Mouse (Mus musculus) megakaryocyte, embryonic 14.5 days (primary cell): ENCODE data around the gene Dapp1. TPM values are rescaled to one million over a fixed set of nuclear protein-coding genes. Genes with fewer than 3 reads are reported as not detected.
"Not testable (repeated sequence)": the region's sequence is repeated elsewhere in the genome, so short reads cannot be mapped to it uniquely, and the experiment has no call there.

Source experiments
- H3K27me3 ChIP-seq: replicated peaks from 2 replicates; pipeline ENCODE3; 2012; ENCODE audit warnings: inconsistent platforms
- H3K36me3 ChIP-seq: replicated peaks from 2 replicates; pipeline ENCODE3; 2012; ENCODE audit warnings: low read length, inconsistent platforms, mixed read lengths
- H3K4me1 ChIP-seq: 2 replicates; pipeline ENCODE4 v1.6.1; 2012; ENCODE audit warnings: inconsistent platforms
- H3K4me3 ChIP-seq: replicated peaks from 2 replicates; pipeline ENCODE3; 2012; ENCODE audit warnings: moderate library complexity, mild to moderate bottlenecking, inconsistent platforms
- H3K9me3 ChIP-seq: 2 replicates; pipeline ENCODE4 v1.6.1; 2012; ENCODE audit warnings: inconsistent platforms
- FLI1 ChIP-seq: IDR thresholded peaks from 2 replicates; pipeline ENCODE4 v1.6.1; 2012; ENCODE audit warnings: low read length, inconsistent platforms, mixed read lengths
- GATA1 ChIP-seq: IDR thresholded peaks from 3 replicates; pipeline ENCODE4 v1.6.1; 2012; ENCODE audit warnings: mixed read lengths, low read length, inconsistent platforms, borderline replicate concordance
- polyA plus RNA-seq: library from polyadenylated mRNA; stranded (reverse); fragments of >175 nt; gene quantifications from 2 replicates; pipeline ENCODE4 v1.2.3, GENCODE M21; 2012; ENCODE audit warnings: low replicate concordance; ENCODE audit not compliant: insufficient read depth

The Dapp1 gene
- polyA plus RNA-seq, 1 experiment, result 32.0 TPM

DNA sequence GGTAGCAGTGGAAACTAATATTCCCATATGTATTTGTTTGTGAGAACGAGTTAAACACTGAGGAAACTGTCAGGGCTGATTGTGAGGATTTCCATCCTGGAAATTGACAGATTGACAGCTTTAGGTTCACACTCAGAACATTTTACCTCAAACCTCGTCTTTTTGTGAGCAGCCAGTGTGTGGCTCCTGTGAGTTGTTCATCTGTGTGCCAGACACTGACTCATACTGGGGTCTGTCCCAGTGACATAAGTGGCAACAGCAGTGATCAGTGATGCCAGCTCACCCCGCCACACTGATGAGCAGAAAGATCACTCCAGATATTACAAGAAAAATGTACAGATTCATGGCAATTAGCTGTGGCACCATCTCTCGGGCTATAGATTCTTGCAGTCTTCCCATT lies 21.9 kb downstream of the Dapp1 start:
- Histone ChIP-seq H3K27me3 (no peaks in the 10 kb centered on the region), H3K36me3 (peaks cover 93% of the 10 kb centered on the region), H3K4me3 (no peak overlapping the region), H3K9me3 (no peaks in the 10 kb centered on the region), H3K4me1 (peaks cover 88% of the 10 kb centered on the region)
- TF ChIP-seq GATA1 (no peak), FLI1 (no peak)

GRCm38 (mm10) chr3:137958352-137958751 lies 23.0 kb downstream of the Dapp1 start:
- Histone ChIP-seq H3K4me3 (peak overlapping the region; percentile 71), H3K27me3 (no peaks in the 10 kb centered on the region), H3K4me1 (peaks cover 88% of the 10 kb centered on the region), H3K36me3 (peaks cover 94% of the 10 kb centered on the region), H3K9me3 (no peaks in the 10 kb centered on the region)
- TF ChIP-seq FLI1, result no peak
- no peak for TF ChIP-seq GATA1

GRCm38 (mm10) chr3:137957864-137958263 lies 23.5 kb downstream of the Dapp1 start:
- peak; percentile 70 for TF ChIP-seq FLI1
- peak; percentile 99 for TF ChIP-seq GATA1
- no peaks in the 10 kb centered on the region for H3K27me3 ChIP-seq
- H3K9me3 ChIP-seq, result no peaks in the 10 kb centered on the region
- H3K36me3 ChIP-seq, result peaks cover 93% of the 10 kb centered on the region
- H3K4me3 ChIP-seq, result peak overlapping the region; percentile 3
- peaks cover 88% of the 10 kb centered on the region for H3K4me1 ChIP-seq

DNA sequence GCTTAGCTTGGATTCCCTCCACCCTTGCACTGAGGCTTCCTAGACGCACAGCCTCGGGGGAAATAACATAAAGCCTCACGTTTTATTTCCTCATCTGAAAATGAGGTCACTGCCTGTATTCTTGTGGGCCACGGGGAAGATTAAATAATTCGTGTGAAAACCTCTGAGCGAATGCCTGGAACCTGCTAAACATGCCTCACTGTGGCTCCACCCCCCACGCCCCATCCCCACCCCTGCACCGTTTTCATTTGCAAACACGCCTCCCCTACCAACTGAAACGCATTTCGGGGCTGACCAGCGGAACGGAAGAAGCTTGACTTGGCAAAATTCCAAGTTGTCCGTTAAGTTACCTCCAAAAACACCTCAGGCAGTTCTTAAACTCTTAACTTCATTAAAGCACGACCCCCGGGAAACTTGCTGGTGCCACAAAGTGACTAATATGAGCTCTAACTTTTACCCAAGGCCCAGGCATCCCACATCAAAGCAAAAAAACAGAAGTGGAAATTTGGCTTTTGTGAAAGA lies 25.7 kb downstream of the Dapp1 start:
- Histone ChIP-seq H3K4me1 (peaks cover 90% of the 10 kb centered on the region), H3K36me3 (peaks cover 93% of the 10 kb centered on the region), H3K9me3 (no peaks in the 10 kb centered on the region)

GRCm38 (mm10) chr3:137954256-137954916 lies 27.0 kb downstream of the Dapp1 start:
- Histone ChIP-seq H3K27me3 (no peaks in the 10 kb centered on the region), H3K36me3 (peaks cover 96% of the 10 kb centered on the region), H3K4me3 (peak overlapping the region; percentile 68), H3K4me1 (peaks cover 95% of the 10 kb centered on the region), H3K9me3 (no peaks in the 10 kb centered on the region)
- TF ChIP-seq FLI1, result no peak
- TF ChIP-seq GATA1, result no peak

More for the DNA sequence above, 25.7 kb downstream of the Dapp1 start:
- H3K4me3 ChIP-seq, result peak overlapping the region; percentile 3
- TF ChIP-seq FLI1 (no peak), GATA1 (no peak)
- H3K27me3 ChIP-seq, result no peaks in the 10 kb centered on the region

DNA sequence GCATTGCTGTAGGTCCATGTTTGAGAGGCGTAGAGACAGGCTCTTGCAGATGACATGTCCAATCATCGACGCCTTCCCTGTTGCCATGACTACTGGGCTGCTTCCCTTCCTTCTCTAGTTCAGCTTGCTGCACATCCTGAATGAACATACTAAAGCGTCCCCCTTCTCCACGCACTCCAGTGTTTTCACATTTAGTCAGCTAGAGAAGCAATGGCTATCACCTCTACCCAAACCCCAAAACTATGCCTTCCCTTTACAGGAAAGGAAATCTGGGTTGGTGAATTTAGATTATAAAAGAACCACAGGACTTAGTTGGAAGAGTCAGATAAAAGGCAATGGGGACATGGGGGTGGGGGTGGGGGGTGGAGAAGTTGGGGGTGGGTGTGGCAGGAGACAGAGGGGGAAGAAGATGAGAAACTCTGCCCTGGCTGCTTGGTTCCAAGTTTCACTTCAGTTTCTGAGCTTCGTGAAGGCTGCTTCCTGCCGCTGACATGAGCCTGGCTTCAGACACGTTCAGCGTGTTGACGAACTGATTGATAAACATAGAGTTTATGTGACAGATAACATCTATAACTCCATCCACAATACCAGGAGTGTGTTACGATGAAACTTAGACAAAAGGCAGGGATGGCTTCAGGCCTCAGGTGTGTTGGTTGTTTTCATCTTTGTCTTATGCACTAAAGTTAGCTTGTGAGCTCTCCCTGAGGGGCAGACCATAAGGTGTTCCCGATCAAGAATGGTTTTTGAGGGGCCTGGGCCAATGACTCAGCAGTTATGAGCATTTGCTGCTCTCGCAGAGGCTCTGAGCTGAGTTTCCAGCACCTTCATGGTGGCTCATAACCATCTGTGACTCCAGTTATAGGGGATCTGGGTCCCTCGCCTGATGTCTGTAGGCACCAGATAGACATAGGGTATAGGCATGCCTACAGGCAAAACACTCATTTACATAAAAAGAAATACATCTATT lies 28.1 kb downstream of the Dapp1 start:
- no peaks in the 10 kb centered on the region for H3K27me3 ChIP-seq
- no peaks in the 10 kb centered on the region for H3K9me3 ChIP-seq
- H3K36me3 ChIP-seq, result peaks cover 99% of the 10 kb centered on the region
- H3K4me3 ChIP-seq, result peak overlapping the region; percentile 86
- peaks cover 100% of the 10 kb centered on the region for H3K4me1 ChIP-seq
- TF ChIP-seq GATA1 (no peak), FLI1 (no peak)

DNA sequence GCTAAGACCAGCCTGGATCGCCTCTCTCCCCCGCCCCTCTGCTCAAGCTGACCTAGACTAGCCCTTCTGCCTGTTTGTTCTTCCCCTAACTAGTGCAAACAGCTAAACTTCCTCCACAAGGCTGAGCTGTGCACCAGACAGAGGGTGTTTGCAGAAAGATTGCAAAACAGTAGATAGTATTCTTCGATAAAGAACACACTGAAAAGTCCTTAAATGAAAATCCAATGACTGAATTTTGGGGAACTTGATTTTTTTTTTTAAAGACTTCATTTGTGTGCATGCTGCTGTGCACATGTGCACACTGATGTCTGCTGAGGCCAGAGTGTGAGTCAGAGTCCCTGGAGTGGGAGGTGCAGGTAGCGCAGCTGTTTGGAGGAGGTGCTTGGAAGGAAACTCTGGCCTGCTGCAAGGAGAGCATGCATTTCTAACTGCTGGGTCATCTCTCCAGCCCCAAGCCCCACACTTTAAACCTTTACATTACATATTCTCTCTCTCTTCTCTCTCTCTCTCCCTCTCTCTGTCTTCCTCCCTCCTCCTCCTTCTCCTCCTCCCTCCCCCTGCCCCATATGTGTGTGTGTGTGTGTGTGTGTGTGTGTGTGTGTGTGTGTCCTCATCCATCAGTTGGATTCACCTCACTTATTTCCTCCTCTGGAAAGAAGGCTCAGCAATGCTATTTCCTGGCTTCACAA lies 29.0 kb downstream of the Dapp1 start:
- peaks cover 99% of the 10 kb centered on the region for H3K36me3 ChIP-seq
- H3K27me3 ChIP-seq, result no peaks in the 10 kb centered on the region
- no peaks in the 10 kb centered on the region for H3K9me3 ChIP-seq
- no peak for TF ChIP-seq FLI1
- TF ChIP-seq GATA1, result no peak
- peaks cover 100% of the 10 kb centered on the region for H3K4me1 ChIP-seq
- H3K4me3 ChIP-seq, result peak overlapping the region; percentile 86

DNA sequence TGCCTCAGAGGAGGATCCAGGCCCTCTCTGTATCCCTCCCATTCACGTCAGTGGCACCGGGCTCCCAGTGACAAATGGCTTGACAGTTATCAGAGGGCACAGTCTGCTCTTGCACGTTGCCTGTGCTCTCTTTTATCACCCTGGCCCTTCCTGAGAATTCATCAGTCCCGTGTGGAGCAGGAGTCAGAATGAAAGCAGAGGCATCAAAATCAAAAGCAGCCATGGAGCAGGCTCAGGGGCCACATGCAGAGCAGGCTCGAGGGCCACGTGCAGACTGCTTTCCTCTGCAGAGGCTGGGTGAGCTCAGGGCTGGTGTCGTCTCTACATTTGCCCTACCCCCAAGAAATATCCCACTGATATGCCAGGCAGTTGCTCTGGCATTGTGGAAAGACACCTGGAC lies 29.5 kb downstream of the Dapp1 start:
- Histone ChIP-seq H3K4me3 (peak overlapping the region; percentile 72), H3K4me1 (peaks cover 100% of the 10 kb centered on the region), H3K36me3 (peaks cover 99% of the 10 kb centered on the region), H3K27me3 (no peaks in the 10 kb centered on the region), H3K9me3 (no peaks in the 10 kb centered on the region)
- TF ChIP-seq GATA1 (no peak), FLI1 (no peak)

- H3K27me3 ChIP-seq, H3K9me3 ChIP-seq, H3K4me3 ChIP-seq: not testable (repeated sequence)
- peaks cover 100% of the 10 kb centered on the region for H3K4me1 ChIP-seq
- H3K36me3 ChIP-seq, result peaks cover 99% of the 10 kb centered on the region
Observed at GRCm38 (mm10) chr3:137951302-137951701, 30.0 kb downstream of the Dapp1 start.
